8 mouse cellular contexts compared by ENCODE assay signal in the genomic region with DNA sequence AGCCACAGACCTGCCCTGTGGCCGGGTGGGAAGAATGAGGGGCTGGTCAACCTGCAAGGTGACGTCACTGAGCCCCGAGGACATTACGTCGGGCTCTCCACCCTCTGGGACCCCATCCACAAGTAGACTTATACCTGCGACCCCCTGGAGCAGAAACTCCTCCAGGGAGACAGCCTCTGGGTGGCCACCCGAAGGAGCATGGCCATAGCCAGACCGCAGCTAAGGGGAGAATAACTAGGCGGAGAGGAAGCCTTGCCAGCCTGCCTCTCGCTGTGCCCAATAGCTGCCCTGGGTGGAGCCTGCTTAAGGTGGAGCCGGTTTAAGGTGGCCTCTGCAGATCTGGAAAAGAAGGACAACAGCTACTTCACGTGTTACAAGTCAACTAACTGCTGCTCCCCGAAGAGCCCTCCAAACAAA. TPM values are rescaled to one million over a fixed set of nuclear protein-coding genes. Genes with fewer than 3 reads are reported as not detected.
DNase-seq lines count a peak whose midpoint lies in the region; ATAC-seq and TF ChIP-seq lines count a peak whose summit lies in the region.

A gene (minus strand): TSS at position 270 of the 417 bp plus-strand sequence.

- no peak for TF ChIP-seq POLR2A in limb, embryonic 14.5 days (IDR thresholded peaks at IDR 0.05; ENCODE audit: borderline replicate concordance, extremely low read depth, insufficient read depth, insufficient read length)

- no peak for TF ChIP-seq CTCF in midbrain, postnatal 0 days (IDR thresholded peaks at IDR 0.05)

- peak; percentile 66 to 67 for DNase-seq in right cerebral cortex, postnatal 10 days (ENCODE audit: low spot score in 2 of 2)
- no peak for DNase-seq in right cerebral cortex, postnatal 4 days
- DNase-seq in cerebellum, adult 9-10 months: peak; percentile 79
- peak; percentile 37 to 68 for DNase-seq in gastrocnemius, adult 8-10 months (ENCODE audit: low spot score in 2 of 2)
- no peak for DNase-seq in limb, embryonic 14.5 days (ENCODE audit: low spot score)
- DNase-seq in midbrain, postnatal 0 days (ENCODE audit: low spot score): peak; percentile 49

- peaks cover 6% of the 10 kb centered on the region for H3K4me1 ChIP-seq in hindbrain, embryonic 15.5 days (replicated peaks)
- H3K4me1 ChIP-seq in limb, embryonic 14.5 days (ENCODE audit: control insufficient read depth, insufficient read depth, low read length): peaks cover 2% of the 10 kb centered on the region; the same call in 1 of the 2 replicates
- no peaks in the 10 kb centered on the region; the same call in 1 of the 2 replicates for H3K4me1 ChIP-seq in midbrain, postnatal 0 days (ENCODE audit: insufficient read depth, low read length)

- no peak within 1 kb of the TSS for H3K27ac ChIP-seq in hindbrain, embryonic 15.5 days (replicated peaks)
- H3K27ac ChIP-seq in limb, embryonic 14.5 days (replicated peaks; ENCODE audit: low read depth, low read length): no peak within 1 kb of the TSS
- H3K27ac ChIP-seq in midbrain, postnatal 0 days (ENCODE audit: low read depth, low read length): no peak within 1 kb of the TSS

- H3K36me3 ChIP-seq in hindbrain, embryonic 15.5 days: no peaks in the 10 kb centered on the region
- H3K36me3 ChIP-seq in limb, embryonic 14.5 days (ENCODE audit: control insufficient read depth, insufficient read depth, low read length): peaks cover 19% of the 10 kb centered on the region
- H3K36me3 ChIP-seq in midbrain, postnatal 0 days (ENCODE audit: insufficient read depth, low read length): no peaks in the 10 kb centered on the region; the same call in 1 of the 2 replicates

- no peaks in the 10 kb centered on the region for H3K27me3 ChIP-seq in hindbrain, embryonic 15.5 days
- no peaks in the 10 kb centered on the region for H3K27me3 ChIP-seq in limb, embryonic 14.5 days (ENCODE audit: control insufficient read depth, insufficient read depth, low read length)
- no peaks in the 10 kb centered on the region for H3K27me3 ChIP-seq in midbrain, postnatal 0 days (ENCODE audit: insufficient read depth, low read length)

- 22% methylated on average over 13 of the region's 13 CpGs for WGBS in hindbrain, embryonic 15.5 days
- 21% methylated on average over 13 of the region's 13 CpGs for WGBS in limb, embryonic 14.5 days
- 32% methylated on average over 13 of the region's 13 CpGs for WGBS in midbrain, postnatal 0 days

- peak; percentile 49 for ATAC-seq in hindbrain, embryonic 15.5 days (ENCODE audit: low FRiP score, low read depth)
- ATAC-seq in limb, embryonic 14.5 days (ENCODE audit: low FRiP score, low read depth): 0 out of 2 replicates have a peak, but pooled peaks have one; percentile 31
- peak; percentile 44 for ATAC-seq in midbrain, postnatal 0 days (ENCODE audit: low FRiP score)
- ATAC-seq in inflammation-experienced regulatory T-cells, adult 6 months: no peak

- H3K4me2 ChIP-seq in hindbrain, embryonic 15.5 days: peak within 1 kb of the TSS; percentile 54
- H3K4me2 ChIP-seq in limb, embryonic 14.5 days (replicated peaks; ENCODE audit: low read depth, low read length, severe bottlenecking): peak within 1 kb of the TSS; percentile 48
- peak within 1 kb of the TSS; percentile 61 for H3K4me2 ChIP-seq in midbrain, postnatal 0 days (ENCODE audit: low read depth, low read length, poor library complexity, severe bottlenecking)

- H3K9me3 ChIP-seq in hindbrain, embryonic 15.5 days: no peaks in the 10 kb centered on the region
- no peaks in the 10 kb centered on the region for H3K9me3 ChIP-seq in limb, embryonic 14.5 days (ENCODE audit: control insufficient read depth, low read length)
- H3K9me3 ChIP-seq in midbrain, postnatal 0 days (ENCODE audit: low read length): no peaks in the 10 kb centered on the region

- 0 out of 2 replicates have a peak within 1 kb of the TSS, but pooled peaks have one; percentile 27 for H3K9ac ChIP-seq in hindbrain, embryonic 15.5 days
- H3K9ac ChIP-seq in limb, embryonic 14.5 days (ENCODE audit: low read depth, low read length, severe bottlenecking): peak within 1 kb of the TSS; percentile 38
- peak within 1 kb of the TSS; percentile 40; the same call in 1 of the 2 replicates for H3K9ac ChIP-seq in midbrain, postnatal 0 days (replicated peaks; ENCODE audit: low read length, poor library complexity, severe bottlenecking)

- peak within 1 kb of the TSS; percentile 35 for H3K4me3 ChIP-seq in hindbrain, embryonic 15.5 days
- H3K4me3 ChIP-seq in limb, embryonic 14.5 days (replicated peaks; ENCODE audit: low read length): peak within 1 kb of the TSS; percentile 34
- H3K4me3 ChIP-seq in midbrain, postnatal 0 days (ENCODE audit: low read depth, low read length): peak within 1 kb of the TSS; percentile 34

RNA-seq across cellular contexts. Expression of the gene that starts here (rescaled TPM):
- 10 to 100 TPM; 28.8 to 37.2 (median 31.5) TPM for total RNA-seq in gastrocnemius, adult 8-10 months (2022)
- polyA plus RNA-seq in hindbrain, embryonic 15.5 days (2015; fragmentation: Nextera tagmentation; extraction: Ambion mirVana): 0.91 and 1.2 TPM in 2 replicates
- 0.77 and 1.1 TPM in 2 replicates for polyA plus RNA-seq in limb, embryonic 14.5 days (2012; rRNA removed)
- 0.35 and 0.74 TPM in 2 replicates for polyA plus RNA-seq in limb, embryonic 14.5 days (2014; fragmentation: Nextera tagmentation; extraction: Ambion mirVana)
- 1.5 and 3.3 TPM in 2 replicates for total RNA-seq in midbrain, postnatal 0 days (2014; rRNA removed)
- polyA plus RNA-seq in midbrain, postnatal 0 days (2015; fragmentation: Nextera tagmentation; extraction: Ambion mirVana): 2.0 and 2.8 TPM in 2 replicates
- polyA plus RNA-seq in inflammation-experienced regulatory T-cells, adult 6 months (2017; shearing (Covaris generic)): 1 to 10 TPM in 1 of 3 experiments, under 1 TPM in 2; 0.36 to 1.2 (median 0.95) TPM

Comparison
In these comparisons a context has a peak if more than half of its experiments do, and no peak if none do; other contexts are left out.
1. DNase-seq: peak in right cerebral cortex, postnatal 10 days (2 of 2), cerebellum, adult 9-10 months (single experiment), gastrocnemius, adult 8-10 months (2 of 2) and midbrain, postnatal 0 days (single experiment); none in right cerebral cortex, postnatal 4 days (single experiment) and limb, embryonic 14.5 days (single experiment).
2. Peak in every context shown above with its lines, with median percentiles within 50 percentile points of each other: H3K4me2 ChIP-seq, H3K4me3 ChIP-seq and H3K9ac ChIP-seq.